In genomic region chr3:149305011-149305413, GRCm38 (mm10) we compare ENCODE assay signal across 17 mouse cellular contexts.
A peak's percentile ranks its signal among the peaks of the same experiment; 100 is the strongest.
DNase-seq lines count a peak whose midpoint lies in the region; TF ChIP-seq lines count a peak whose summit lies in the region.
"Had no signal": no experiment of that assay in that cellular context is flagged by ENCODE, and none has a peak within 500 bp of the region (broad histone marks: within the 10 kb centered on the region; RNA-seq: fewer than 3 reads in every experiment).

No protein-coding gene starts in this region.

- H3K27me3 ChIP-seq in testis, adult 2 months (ENCODE audit: control insufficient read depth, insufficient read depth, low read length), result no peaks in the 10 kb centered on the region
- H3K27me3 ChIP-seq: heart, embryonic 15.5 days; megakaryocyte, embryonic 14.5 days; neural tube, embryonic 15.5 days had no signal

- peak overlapping the region; percentile 20 for H3K4me3 ChIP-seq in testis, adult 2 months (ENCODE audit: control insufficient read depth, low read depth, low read length)
- H3K4me3 ChIP-seq: heart, embryonic 15.5 days; hindbrain, embryonic 15.5 days; megakaryocyte, embryonic 14.5 days; neural tube, embryonic 15.5 days had no signal

- TF ChIP-seq POLR2A in testis, adult 2 months (IDR thresholded peaks at IDR 0.05; ENCODE audit: control insufficient read depth, low read depth, low read length), result no peak

- peak; percentile 17 to 52 for DNase-seq in frontal cortex, postnatal 36 days (ENCODE audit: low spot score in 2 of 2)
- DNase-seq in frontal cortex, postnatal 14 days (ENCODE audit: low spot score in 2 of 2), result no peak
- no peak for DNase-seq in testis, postnatal 10 days (ENCODE audit: low spot score)
- DNase-seq in lung, postnatal 25 days (ENCODE audit: low spot score), result peak; percentile 11
- no peak for DNase-seq in spleen, postnatal 14 days (ENCODE audit: low spot score in 2 of 2)
- no peak for DNase-seq in adrenal gland, adult 8-10 months
- no peak for DNase-seq in thymus, postnatal 14 days
- DNase-seq: cerebellum, adult 11 months; embryo, embryonic 11 days; gastrocnemius, postnatal 25 days; kidney, postnatal 10 days had no signal

- H3K36me3 ChIP-seq in testis, adult 2 months (ENCODE audit: control insufficient read depth, insufficient read depth, low read length), result no peaks in the 10 kb centered on the region
- H3K36me3 ChIP-seq: G1E; heart, embryonic 15.5 days; hindbrain, embryonic 15.5 days; neural tube, embryonic 15.5 days had no signal

- no peak overlapping the region for H3K27ac ChIP-seq in testis, adult 2 months (ENCODE audit: control insufficient read depth, insufficient read depth, low read depth, low read length)
- H3K27ac ChIP-seq: heart, embryonic 15.5 days; hindbrain, embryonic 15.5 days; neural tube, embryonic 15.5 days had no signal

- H3K4me1 ChIP-seq in testis, adult 2 months (ENCODE audit: control insufficient read depth, insufficient read depth, low read length), result no peaks in the 10 kb centered on the region
- H3K4me1 ChIP-seq: heart, embryonic 15.5 days; hindbrain, embryonic 15.5 days; megakaryocyte, embryonic 14.5 days; neural tube, embryonic 15.5 days had no signal

- no peak for TF ChIP-seq CTCF in testis, adult 2 months (IDR thresholded peaks at IDR 0.05; ENCODE audit: control insufficient read depth, insufficient read depth, insufficient replicate concordance, low read depth, low read length)

Comparison
In these comparisons a context has a peak if more than half of its experiments do, and no peak if none do; other contexts are left out.
1. DNase-seq: peak in frontal cortex, postnatal 36 days (2 of 2) and lung, postnatal 25 days (single experiment); none in frontal cortex, postnatal 14 days (0 of 2), testis, postnatal 10 days (single experiment), spleen, postnatal 14 days (0 of 2), adrenal gland, adult 8-10 months (single experiment) and thymus, postnatal 14 days (single experiment).